Comparison of ENCODE assay signal across 8 mouse cellular contexts in the genomic region with DNA sequence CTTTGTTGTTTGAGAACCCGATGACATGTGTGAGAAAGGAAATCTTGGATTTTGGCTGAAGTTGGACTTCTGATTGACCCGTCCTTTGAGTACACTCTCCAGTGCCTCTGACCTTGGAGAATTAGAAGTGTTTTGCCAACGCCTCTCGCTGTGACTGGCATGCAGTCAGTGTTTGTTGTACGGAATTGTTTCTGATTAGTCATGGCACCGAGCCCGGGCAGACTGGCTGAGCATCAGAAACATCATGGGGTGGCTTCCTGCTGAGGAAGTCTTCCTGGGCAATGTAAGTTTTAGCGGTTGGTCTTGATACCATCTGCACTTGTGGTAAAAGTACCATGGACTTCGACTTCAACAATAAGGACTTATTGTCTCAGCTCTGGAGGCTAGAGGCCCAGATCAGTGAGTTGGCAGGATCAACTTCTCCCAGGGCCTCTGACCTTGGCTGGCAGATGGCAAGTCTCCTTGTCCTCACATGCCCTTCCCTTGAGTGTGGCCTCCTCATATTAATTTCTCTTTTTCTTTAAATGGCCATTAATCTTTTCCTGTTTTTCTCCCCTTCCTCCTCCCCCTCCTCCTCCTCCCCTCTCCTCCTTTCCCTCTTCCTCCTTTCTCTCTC. TPM values are rescaled to one million over a fixed set of nuclear protein-coding genes. Genes with fewer than 3 reads are reported as not detected.
A peak's percentile ranks its signal among the peaks of the same experiment; 100 is the strongest.
DNase-seq lines count a peak whose midpoint lies in the region; ATAC-seq lines count a peak whose summit lies in the region.

No protein-coding gene starts in this region.

- H3K27ac ChIP-seq in hindbrain, embryonic 10.5 days: no peak overlapping the region
- no peak overlapping the region for H3K27ac ChIP-seq in hindbrain, embryonic 11.5 days (ENCODE audit: low read depth, low read length)
- no peak overlapping the region for H3K27ac ChIP-seq in hindbrain, embryonic 16.5 days (ENCODE audit: low read depth, low read length)
- no peak overlapping the region for H3K27ac ChIP-seq in limb, embryonic 10.5 days

- no peak overlapping the region for H3K4me3 ChIP-seq in hindbrain, embryonic 10.5 days
- no peak overlapping the region for H3K4me3 ChIP-seq in hindbrain, embryonic 11.5 days (ENCODE audit: low read depth, low read length)
- no peak overlapping the region for H3K4me3 ChIP-seq in hindbrain, embryonic 16.5 days (ENCODE audit: low read length)
- no peak overlapping the region for H3K4me3 ChIP-seq in limb, embryonic 10.5 days

- H3K27me3 ChIP-seq in hindbrain, embryonic 10.5 days (ENCODE audit: insufficient read depth, poor library complexity, severe bottlenecking): no peaks in the 10 kb centered on the region
- H3K27me3 ChIP-seq in hindbrain, embryonic 11.5 days (ENCODE audit: control insufficient read depth, insufficient read depth, low read length): no peaks in the 10 kb centered on the region
- no peaks in the 10 kb centered on the region for H3K27me3 ChIP-seq in hindbrain, embryonic 16.5 days (replicated peaks; ENCODE audit: control insufficient read depth, insufficient read depth, low read length)
- H3K27me3 ChIP-seq in limb, embryonic 10.5 days (ENCODE audit: low read depth, poor library complexity, severe bottlenecking): no peaks in the 10 kb centered on the region

- H3K4me1 ChIP-seq in hindbrain, embryonic 10.5 days (replicated peaks): 0 out of 2 replicates have a peak, but pooled peaks cover 3% of the 10 kb centered on the region
- no peaks in the 10 kb centered on the region for H3K4me1 ChIP-seq in hindbrain, embryonic 11.5 days (replicated peaks; ENCODE audit: control insufficient read depth, insufficient read depth, low read length)
- H3K4me1 ChIP-seq in hindbrain, embryonic 16.5 days (ENCODE audit: control insufficient read depth, insufficient read depth, low read depth, low read length): no peaks in the 10 kb centered on the region
- H3K4me1 ChIP-seq in limb, embryonic 10.5 days: no peaks in the 10 kb centered on the region

- no peak overlapping the region for H3K9ac ChIP-seq in hindbrain, embryonic 11.5 days (ENCODE audit: low read depth, low read length)
- no peak overlapping the region for H3K9ac ChIP-seq in hindbrain, embryonic 16.5 days (ENCODE audit: low read depth, low read length)

- 56% methylated on average over 9 of the region's 9 CpGs for WGBS in hindbrain, embryonic 10.5 days
- WGBS in hindbrain, embryonic 11.5 days: 54% methylated on average over 9 of the region's 9 CpGs
- 34% methylated on average over 9 of the region's 9 CpGs for WGBS in hindbrain, embryonic 16.5 days
- WGBS in limb, embryonic 10.5 days: 91% methylated on average over 9 of the region's 9 CpGs

- DNase-seq in hindbrain, embryonic 10.5 days (ENCODE audit: low spot score): peak; percentile 14
- no peak for DNase-seq in hindbrain, embryonic 11.5 days (ENCODE audit: low spot score)
- peak; percentile 21 for DNase-seq in adrenal gland, adult 8-10 months
- peak; percentile 68 to 75 for DNase-seq in cerebellum, postnatal 25 days
- peak; percentile 77 to 79 for DNase-seq in right cerebral cortex, postnatal 10 days (ENCODE audit: low spot score in 2 of 2)
- no peak for DNase-seq in T-cell, adult 2 months (ENCODE audit: low spot score)
- DNase-seq in limb, embryonic 10.5 days (ENCODE audit: low spot score): no peak

- no peaks in the 10 kb centered on the region for H3K36me3 ChIP-seq in hindbrain, embryonic 10.5 days
- H3K36me3 ChIP-seq in hindbrain, embryonic 11.5 days (ENCODE audit: control insufficient read depth, insufficient read depth, low read length): no peaks in the 10 kb centered on the region
- H3K36me3 ChIP-seq in hindbrain, embryonic 16.5 days (ENCODE audit: control insufficient read depth, insufficient read depth, low read length): no peaks in the 10 kb centered on the region
- no peaks in the 10 kb centered on the region for H3K36me3 ChIP-seq in limb, embryonic 10.5 days

- no peak for ATAC-seq in hindbrain, embryonic 11.5 days (ENCODE audit: low FRiP score)
- ATAC-seq in hindbrain, embryonic 16.5 days: peak; percentile 98

- H3K9me3 ChIP-seq in hindbrain, embryonic 10.5 days: no peaks in the 10 kb centered on the region
- no peaks in the 10 kb centered on the region for H3K9me3 ChIP-seq in hindbrain, embryonic 11.5 days (ENCODE audit: control insufficient read depth, low read length)
- no peaks in the 10 kb centered on the region for H3K9me3 ChIP-seq in hindbrain, embryonic 16.5 days (ENCODE audit: control insufficient read depth, low read length)
- no peaks in the 10 kb centered on the region for H3K9me3 ChIP-seq in limb, embryonic 10.5 days (replicated peaks)

- no peak overlapping the region for H3K4me2 ChIP-seq in hindbrain, embryonic 11.5 days (replicated peaks; ENCODE audit: low read depth, low read length)
- no peak overlapping the region for H3K4me2 ChIP-seq in hindbrain, embryonic 16.5 days (ENCODE audit: low read length)

RNA-seq across cellular contexts. Expression of gene Gm21750, which starts 28.3 kb away (rescaled TPM):
- polyA plus RNA-seq in hindbrain, embryonic 10.5 days (2016; fragmentation: Nextera tagmentation; extraction: Ambion mirVana): not detected in 2 replicates
- not detected in 2 replicates for polyA plus RNA-seq in hindbrain, embryonic 11.5 days (2014; fragmentation: Nextera tagmentation; extraction: Ambion mirVana)
- total RNA-seq in adrenal gland, adult 8-10 months (2022): not detected
- not detected in 2 replicates for polyA plus RNA-seq in hindbrain, embryonic 16.5 days (2015; fragmentation: Nextera tagmentation; extraction: Ambion mirVana)
- polyA plus RNA-seq in limb, embryonic 10.5 days (2016; fragmentation: Nextera tagmentation; extraction: Ambion mirVana): not detected in 2 replicates

Comparison
In these comparisons a context has a peak if more than half of its experiments do, and no peak if none do; other contexts are left out.
1. DNase-seq: peak in hindbrain, embryonic 10.5 days (single experiment), adrenal gland, adult 8-10 months (single experiment), cerebellum, postnatal 25 days (2 of 2) and right cerebral cortex, postnatal 10 days (2 of 2); none in hindbrain, embryonic 11.5 days (single experiment), T-cell, adult 2 months (single experiment) and limb, embryonic 10.5 days (single experiment).